8 mouse cellular contexts compared by ENCODE assay signal in the genomic region with DNA sequence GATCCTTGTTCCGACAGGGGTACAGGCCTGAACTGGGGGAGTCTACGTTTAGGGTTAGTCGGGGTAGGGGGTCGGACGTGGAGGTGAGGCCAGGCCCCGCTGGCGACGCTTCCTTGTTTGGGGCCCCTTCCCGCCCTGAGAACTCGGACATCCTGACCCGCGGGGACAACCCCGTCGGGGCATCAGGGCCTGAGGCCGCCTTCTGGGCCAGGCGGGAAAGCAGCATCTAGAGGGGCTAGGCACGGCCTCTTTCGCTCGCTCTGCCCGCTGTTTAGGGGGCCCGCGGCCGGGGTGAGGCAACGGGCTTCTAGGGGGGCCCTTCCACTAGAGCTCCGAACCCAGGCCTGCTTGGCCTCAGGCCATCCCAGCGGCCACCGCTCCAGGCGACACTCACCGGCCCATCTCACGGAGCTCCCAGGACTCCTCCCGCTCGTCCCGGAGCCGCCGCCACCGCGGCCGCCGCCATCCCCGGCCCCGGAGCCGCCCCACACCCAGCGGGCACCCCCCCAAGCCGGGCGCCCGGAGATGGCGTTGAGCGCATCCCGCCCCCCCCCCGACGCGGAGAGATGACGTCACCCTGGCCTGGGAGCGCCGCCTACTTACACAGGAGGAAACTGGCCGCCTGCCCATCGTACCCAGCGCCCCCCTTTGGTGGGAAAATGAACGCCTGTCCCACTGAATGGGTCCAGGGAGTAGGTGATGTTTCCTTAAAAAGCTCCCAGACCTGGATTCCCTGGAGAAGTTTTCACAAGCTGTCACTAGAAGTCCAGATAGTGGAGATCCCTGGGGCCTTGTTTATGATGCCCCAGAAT. TPM values are rescaled to one million over a fixed set of nuclear protein-coding genes. Genes with fewer than 3 reads are reported as not detected.
DNase-seq lines count a peak whose midpoint lies in the region; ATAC-seq lines count a peak whose summit lies in the region.

Gene Atxn1l (minus strand): TSS at position 503 of the 812 bp plus-strand sequence.

- WGBS in hindbrain, embryonic 12.5 days = 2% methylated on average over 59 of the region's 59 CpGs

- peak within 1 kb of the TSS; percentile 94 for H3K9ac ChIP-seq in hindbrain, embryonic 12.5 days

- peak within 1 kb of the TSS; percentile 85 for H3K4me3 ChIP-seq in hindbrain, embryonic 12.5 days

- H3K36me3 ChIP-seq in hindbrain, embryonic 12.5 days = peaks cover 24% of the 10 kb centered on the region

- H3K27ac ChIP-seq in hindbrain, embryonic 12.5 days = peak within 1 kb of the TSS; percentile 49

- H3K27me3 ChIP-seq in hindbrain, embryonic 12.5 days = no peaks in the 10 kb centered on the region

- H3K9me3 ChIP-seq in hindbrain, embryonic 12.5 days (replicated peaks) = no peaks in the 10 kb centered on the region

- peaks cover 14% of the 10 kb centered on the region for H3K4me1 ChIP-seq in hindbrain, embryonic 12.5 days

- DNase-seq in Muller cell, postnatal 12 days (ENCODE audit: inconsistent ontology term) = peak; percentile 96
- peak; percentile 82 for DNase-seq in cerebellum, adult 9-11 months
- DNase-seq in frontal cortex, postnatal 10 days (ENCODE audit: low spot score in 2 of 2) = peak; percentile 77 to 83
- DNase-seq in layer of hippocampus, postnatal 14 days (ENCODE audit: low spot score in 2 of 2) = peak; percentile 86 to 90
- DNase-seq in lung, postnatal 14 days = peak; percentile 90
- DNase-seq in retina, adult 2 months (ENCODE audit: low read depth, low spot score) = peak; percentile 78
- DNase-seq in thymus, postnatal 36 days = peak; percentile 81 to 82

- ATAC-seq in hindbrain, embryonic 12.5 days (ENCODE audit: low FRiP score) = peak; percentile 88

- H3K4me2 ChIP-seq in hindbrain, embryonic 12.5 days (replicated peaks) = peak within 1 kb of the TSS; percentile 96

RNA-seq across cellular contexts. Expression of gene Atxn1l, which starts in this region (rescaled TPM):
- 8.1 and 8.4 TPM in 2 replicates for polyA plus RNA-seq in hindbrain, embryonic 12.5 days (2016; fragmentation: Nextera tagmentation; extraction: Ambion mirVana)
- total RNA-seq in layer of hippocampus, postnatal 14 days (2021) = 10 to 100 TPM; 40.9 to 44.5 TPM

Comparison
In these comparisons a context has a peak if more than half of its experiments do, and no peak if none do; other contexts are left out.
1. Peak in every context shown above with its lines: DNase-seq, ATAC-seq, H3K4me3 ChIP-seq and H3K27ac ChIP-seq.